Mouse (Mus musculus): ENCODE measurements around the gene Bcl2l12.
A peak's percentile ranks its signal among the peaks of the same experiment; 100 is the strongest.

The Bcl2l12 gene

GRCm38 (mm10) chr7:45017242-45018061 lies 18.9 kb upstream of the Bcl2l12 start, which contains the start of gene Rras:
Rras (plus strand) TSS chr7:45017961.
- peak; percentile 100 for DNase-seq

GRCm38 (mm10) chr7:45016761-45017160 lies 18.2 kb upstream of the Bcl2l12 start:
- no peak for DNase-seq

GRCm38 (mm10) chr7:45015957-45016612 lies 17.6 kb upstream of the Bcl2l12 start, which contains the start of gene Scaf1:
Scaf1 (minus strand) TSS chr7:45016363.
- DNase-seq = peak; percentile 100

GRCm38 (mm10) chr7:45015344-45015956 lies 16.9 kb upstream of the Bcl2l12 start:
- no peak for DNase-seq

- peak; percentile 92 for DNase-seq
Measured at GRCm38 (mm10) chr7:45014096-45014451, 15.6 kb upstream of the Bcl2l12 start.

- DNase-seq = peak; percentile 90
Measured at GRCm38 (mm10) chr7:45013366-45014095, 15.0 kb upstream of the Bcl2l12 start.

- peak; percentile 93 for DNase-seq
Measured at GRCm38 (mm10) chr7:45012824-45013223, 14.3 kb upstream of the Bcl2l12 start.

GRCm38 (mm10) chr7:45012011-45012410 lies 13.5 kb upstream of the Bcl2l12 start:
- peak; percentile 93 for DNase-seq

- peak; percentile 91 for DNase-seq
Measured at GRCm38 (mm10) chr7:45008411-45008810, 9.9 kb upstream of the Bcl2l12 start.

- DNase-seq = peak; percentile 91
Measured at GRCm38 (mm10) chr7:45007846-45008245, 9.3 kb upstream of the Bcl2l12 start.

GRCm38 (mm10) chr7:45007141-45007540 lies 8.6 kb upstream of the Bcl2l12 start:
- DNase-seq = peak; percentile 94

- peak; percentile 90 for DNase-seq
Measured at GRCm38 (mm10) chr7:45006503-45006902, 8.0 kb upstream of the Bcl2l12 start.

GRCm38 (mm10) chr7:45005321-45005992 lies 6.9 kb upstream of the Bcl2l12 start:
- DNase-seq = peak; percentile 92

GRCm38 (mm10) chr7:45004546-45004945 lies 6.0 kb upstream of the Bcl2l12 start:
- DNase-seq = peak; percentile 92

- no peak for DNase-seq
Measured at GRCm38 (mm10) chr7:45002440-45002839, 3.9 kb upstream of the Bcl2l12 start.

GRCm38 (mm10) chr7:45000539-45001114 lies 2.1 kb upstream of the Bcl2l12 start:
- DNase-seq = peak; percentile 94

- DNase-seq = peak; percentile 96
Measured at GRCm38 (mm10) chr7:44999753-45000152, 1.2 kb upstream of the Bcl2l12 start.

- DNase-seq = no peak
Measured at GRCm38 (mm10) chr7:44997940-44998428, 528 bp downstream of the Bcl2l12 start.

- DNase-seq = peak; percentile 99
Measured at GRCm38 (mm10) chr7:44997231-44997939, 1.1 kb downstream of the Bcl2l12 start, which contains the start of gene Irf3. Irf3 (plus strand) TSS chr7:44997648.

GRCm38 (mm10) chr7:44996672-44997071 lies 1.8 kb downstream of the Bcl2l12 start:
- DNase-seq = peak; percentile 95

All from heart, adult 11 months (tissue).